Mouse (Mus musculus) MEL (cell line): ENCODE data around the gene Fam227b. TPM values are rescaled to one million over a fixed set of nuclear protein-coding genes. Genes with fewer than 3 reads are reported as not detected.

Experiments
- DNase-seq: peaks from one replicate; pipeline ENCODE4 v3.0.0; 2011; ENCODE audit warnings: low read depth, low spot score
- H3K27ac ChIP-seq: 2 replicates; pipeline ENCODE4 v1.5.1; 2012; ENCODE audit warnings: low read depth, mild to moderate bottlenecking, control low read depth, low read length, moderate library complexity; ENCODE audit not compliant: control insufficient read depth
- H3K27me3 ChIP-seq, 2 experiments: fragments of 150-350 bp in 1 of 2; sonication (generic) in 1 of 2; 2 replicates each; pipeline ENCODE4 v1.6.1; 2012; ENCODE audit warnings: low read length in 2 of 2, mild to moderate bottlenecking in 2 of 2, improper control_type of control experiment in 1 of 2, moderate library complexity in 1 of 2; ENCODE audit not compliant: insufficient read depth in 2 of 2, control insufficient read depth in 1 of 2
- H3K36me3 ChIP-seq, 2 experiments: 2 replicates each; pipeline ENCODE4 v1.6.1; 2012 to 2014; ENCODE audit warnings: low read length in 2 of 2, improper control_type of control experiment in 1 of 2, inconsistent platforms in 1 of 2, mild to moderate bottlenecking in 1 of 2; ENCODE audit not compliant: insufficient read depth in 2 of 2, control insufficient read depth in 1 of 2
- H3K4me1 ChIP-seq, 2 experiments: fragments of 150-350 bp in 1 of 2; sonication (generic) in 1 of 2; 2 replicates each; pipeline ENCODE4 v1.6.1; 2012; ENCODE audit warnings: low read length in 2 of 2, improper control_type of control experiment in 1 of 2, mild to moderate bottlenecking in 1 of 2; ENCODE audit not compliant: insufficient read depth in 2 of 2, control insufficient read depth in 1 of 2
- H3K4me3 ChIP-seq, 2 experiments: fragments of 150-350 bp in 1 of 2; sonication (generic) in 1 of 2; 2 replicates each; pipeline ENCODE4 v1.5.1; 2012; ENCODE audit warnings: low read depth in 2 of 2, low read length in 2 of 2, mild to moderate bottlenecking in 2 of 2, moderate library complexity in 2 of 2, control low read depth in 1 of 2, improper control_type of control experiment in 1 of 2; ENCODE audit not compliant: control insufficient read depth in 1 of 2, insufficient read depth in 1 of 2
- H3K79me2 ChIP-seq: 2 replicates; pipeline ENCODE4 v1.6.1; 2012; ENCODE audit warnings: mild to moderate bottlenecking, low read length, moderate library complexity; ENCODE audit not compliant: control insufficient read depth, poor library complexity, insufficient read depth
- H3K9ac ChIP-seq: 2 replicates; pipeline ENCODE4 v1.6.1; 2012; ENCODE audit warnings: low read depth, mild to moderate bottlenecking, control low read depth, low read length, moderate library complexity; ENCODE audit not compliant: control insufficient read depth, poor library complexity, severe bottlenecking
- H3K9me3 ChIP-seq: fragments of 150-350 bp; sonication (generic); replicated peaks from 2 replicates; pipeline ENCODE4 v1.6.1; 2012; ENCODE audit warnings: mild to moderate bottlenecking, low read length, improper control_type of control experiment, moderate library complexity; ENCODE audit not compliant: insufficient read depth
- CTCF ChIP-seq, 3 experiments: IDR thresholded peaks in 2 of 3; conservative IDR thresholded peaks in 1 of 3; 2 replicates each; pipeline ENCODE4 v1.5.1; 2011 to 2012; ENCODE audit warnings: low read length in 3 of 3, low read depth in 2 of 3, mild to moderate bottlenecking in 2 of 3, improper control_type of control experiment in 1 of 3, inconsistent platforms in 1 of 3, mixed read lengths in 1 of 3, moderate library complexity in 1 of 3; ENCODE audit not compliant: control insufficient read depth in 1 of 3, insufficient read depth in 1 of 3, poor library complexity in 1 of 3, severe bottlenecking in 1 of 3
- ELF1 ChIP-seq: IDR thresholded peaks from 2 replicates; pipeline ENCODE4 v1.6.1; 2014; ENCODE audit warnings: low read depth, mild to moderate bottlenecking, inconsistent platforms, low read length, improper control_type of control experiment, moderate library complexity
- EP300 ChIP-seq, 2 experiments: IDR thresholded peaks; 2 replicates each; pipeline ENCODE4 v1.6.1; 2011; ENCODE audit warnings: improper control_type of control experiment in 2 of 2, low read length in 2 of 2, low read depth in 1 of 2, mild to moderate bottlenecking in 1 of 2
- ETS1 ChIP-seq: IDR thresholded peaks from 2 replicates; pipeline ENCODE4 v1.6.1; 2012; ENCODE audit warnings: low read depth, mild to moderate bottlenecking, inconsistent platforms, low read length, improper control_type of control experiment, moderate library complexity
- GABPA ChIP-seq: IDR thresholded peaks from 2 replicates; pipeline ENCODE4 v1.6.1; 2012; ENCODE audit warnings: low read depth, mild to moderate bottlenecking, inconsistent platforms, low read length, improper control_type of control experiment, moderate library complexity
- HCFC1 ChIP-seq: IDR thresholded peaks from 2 replicates; pipeline ENCODE4 v1.6.1; 2012; ENCODE audit warnings: low read depth, mild to moderate bottlenecking, inconsistent platforms, low read length, improper control_type of control experiment, moderate library complexity
- MEF2A ChIP-seq: IDR thresholded peaks from 2 replicates; pipeline ENCODE4 v1.6.1; 2014; ENCODE audit warnings: low read depth, mild to moderate bottlenecking, inconsistent platforms, low read length, improper control_type of control experiment; ENCODE audit not compliant: poor library complexity, insufficient replicate concordance, severe bottlenecking; ENCODE audit errors: extremely low read depth
- MYB ChIP-seq: IDR thresholded peaks from 2 replicates; pipeline ENCODE4 v1.6.1; 2011; ENCODE audit warnings: mild to moderate bottlenecking, low read depth, low read length, improper control_type of control experiment
- MYC ChIP-seq: IDR thresholded peaks from 2 replicates; pipeline ENCODE4 v1.6.1; 2011; ENCODE audit warnings: low read depth, mild to moderate bottlenecking, low read length, improper control_type of control experiment, moderate library complexity
- NELFE ChIP-seq: IDR thresholded peaks from 2 replicates; pipeline ENCODE4 v1.6.1; 2011; ENCODE audit warnings: low read depth, low read length, improper control_type of control experiment
- NRF1 ChIP-seq: IDR thresholded peaks from 2 replicates; pipeline ENCODE4 v1.6.1; 2014; ENCODE audit warnings: low read depth, mild to moderate bottlenecking, inconsistent platforms, low read length, improper control_type of control experiment, moderate library complexity; ENCODE audit not compliant: poor library complexity, insufficient read depth, severe bottlenecking
- SIN3A ChIP-seq: IDR thresholded peaks from 2 replicates; pipeline ENCODE4 v1.6.1; 2012; ENCODE audit warnings: low read length, improper control_type of control experiment, inconsistent platforms
- SMC3 ChIP-seq: IDR thresholded peaks from 2 replicates; pipeline ENCODE4 v1.6.1; 2011; ENCODE audit warnings: low read depth, low read length, improper control_type of control experiment
- TCF12 ChIP-seq: IDR thresholded peaks from 2 replicates; pipeline ENCODE4 v1.6.1; 2014; ENCODE audit warnings: low read depth, mild to moderate bottlenecking, inconsistent platforms, low read length, improper control_type of control experiment, moderate library complexity
- USF2 ChIP-seq, 2 experiments: IDR thresholded peaks; 2 replicates each; pipeline ENCODE4 v1.6.1; 2011 to 2012; ENCODE audit warnings: improper control_type of control experiment in 2 of 2, low read length in 2 of 2, borderline replicate concordance in 1 of 2, inconsistent platforms in 1 of 2, low read depth in 1 of 2, mild to moderate bottlenecking in 1 of 2; ENCODE audit not compliant: insufficient read depth in 1 of 2
- ZC3H11A ChIP-seq: IDR thresholded peaks from 2 replicates; pipeline ENCODE4 v1.6.1; 2012; ENCODE audit warnings: low read depth, mild to moderate bottlenecking, inconsistent platforms, low read length, improper control_type of control experiment
- ZKSCAN1 ChIP-seq: IDR thresholded peaks from 2 replicates; pipeline ENCODE4 v1.6.1; 2012; ENCODE audit warnings: low read depth, mild to moderate bottlenecking, inconsistent platforms, low read length, improper control_type of control experiment, moderate library complexity
- ZMIZ1 ChIP-seq: IDR thresholded peaks from 2 replicates; pipeline ENCODE4 v1.6.1; 2012; ENCODE audit warnings: low read depth, mild to moderate bottlenecking, inconsistent platforms, low read length, improper control_type of control experiment, moderate library complexity
- polyA plus RNA-seq, 2 experiments: library from polyadenylated mRNA; stranded (reverse) in 1 of 2; unstranded in 1 of 2; fragments of >175 nt in 1 of 2; fragments of >200 nt in 1 of 2; gene quantifications; 2 replicates each; pipeline versions ENCODE4 v1.2.1 to v1.2.4; 2012; ENCODE audit warnings: low replicate concordance in 2 of 2, low read depth in 1 of 2; ENCODE audit not compliant: insufficient read length in 2 of 2, insufficient read depth in 1 of 2, missing spikeins in 1 of 2
- total RNA-seq: library from RNA; depleted of rRNA; stranded (reverse); fragments of 300-350 nt; gene quantifications from 2 replicates; pipeline ENCODE4 v1.2.3, GENCODE M21; 2012

Gene Fam227b
- total and polyA plus RNA-seq, 3 experiments: not detected

GRCm38 (mm10) chr2:126042674-126043073 lies 109.1 kb downstream of the Fam227b start:
- Histone ChIP-seq H3K4me3 (no peak overlapping the region), H3K36me3 (no peaks in the 10 kb centered on the region), H3K27ac (no peak overlapping the region), H3K9ac (no peak overlapping the region), H3K79me2 (no peaks in the 10 kb centered on the region), H3K27me3 (peaks cover 2 to 3% of the 10 kb centered on the region in 2 experiments), H3K9me3 (no peaks in the 10 kb centered on the region), H3K4me1 (no peaks in the 10 kb centered on the region)
- no peak for DNase-seq
- TF ChIP-seq ETS1 (no peak), MYC (no peak), NRF1 (no peak), EP300 (IDR thresholded peaks at IDR 0.05; ENCODE audit: low read depth in 1 of 2, low read length in 2 of 2) (no peak), NELFE (no peak), SIN3A (no peak), ZKSCAN1 (no peak), SMC3 (no peak), MYB (no peak), TCF12 (no peak), ZMIZ1 (no peak), MEF2A (no peak), HCFC1 (no peak), ELF1 (no peak)

DNA sequence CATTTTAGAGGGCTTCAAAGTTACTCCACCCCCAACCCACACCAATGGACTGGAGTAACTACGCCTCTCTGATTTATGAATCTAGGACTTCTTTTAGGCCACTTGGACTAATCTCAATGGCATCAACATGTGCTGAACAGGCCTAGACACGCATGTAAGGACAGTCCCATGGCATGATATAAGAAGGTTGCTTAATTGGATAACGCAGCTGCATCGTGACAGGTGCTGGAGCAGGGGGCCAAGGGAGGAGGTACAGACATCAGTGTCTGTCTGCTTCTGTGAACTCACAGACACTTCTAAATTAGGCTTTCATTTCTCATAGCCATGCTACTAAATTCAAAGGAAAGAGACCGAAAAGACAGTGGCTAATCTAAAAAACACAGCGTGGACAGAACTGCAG lies 110.6 kb downstream of the Fam227b start:
- no peak overlapping the region for H3K4me3 ChIP-seq
- DNase-seq: no peak
- no peaks in the 10 kb centered on the region for H3K36me3 ChIP-seq
- no peak for TF ChIP-seq NRF1
- TF ChIP-seq HCFC1: no peak
- no peak for TF ChIP-seq MEF2A
- TF ChIP-seq ZC3H11A: no peak
- no peak for TF ChIP-seq CTCF (IDR thresholded peaks at IDR 0.05 in 2 of 3, conservative IDR thresholded peaks at IDR 0.05 in 1 of 3; ENCODE audit: control insufficient read depth in 1 of 3, insufficient read depth in 1 of 3, low read depth in 2 of 3, low read length in 3 of 3, poor library complexity in 1 of 3, severe bottlenecking in 1 of 3)
- TF ChIP-seq USF2 (IDR thresholded peaks at IDR 0.05; ENCODE audit: borderline replicate concordance in 1 of 2, insufficient read depth in 1 of 2, low read depth in 1 of 2, low read length in 2 of 2): no peak
- TF ChIP-seq GABPA: no peak
- no peak for TF ChIP-seq EP300 (IDR thresholded peaks at IDR 0.05; ENCODE audit: low read depth in 1 of 2, low read length in 2 of 2)
- no peak overlapping the region for H3K9ac ChIP-seq
- H3K4me1 ChIP-seq: no peaks in the 10 kb centered on the region
- H3K9me3 ChIP-seq: no peaks in the 10 kb centered on the region
- H3K27ac ChIP-seq: no peak overlapping the region
- H3K79me2 ChIP-seq: no peaks in the 10 kb centered on the region
- H3K27me3 ChIP-seq: peaks cover 0 to 3% of the 10 kb centered on the region in 2 experiments; a peak in 3 of 4 replicates
